Mouse (Mus musculus) layer of hippocampus, postnatal 36 days (tissue): Measurements from ENCODE around the gene Spats2. TPM values are rescaled to one million over a fixed set of nuclear protein-coding genes. Genes with fewer than 3 reads are reported as not detected.

Source experiments
- DNase-seq, 2 experiments: peaks; one replicate each; pipeline ENCODE4 v3.0.0; 2022
- total RNA-seq, 2 experiments: library from RNA; stranded (reverse); gene quantifications; 2 replicates each; pipeline ENCODE4 v1.2.3; 2021

The Spats2 gene
- total RNA-seq, 2 experiments from 2014 or later: 32.0 to 32.8 TPM

DNA sequence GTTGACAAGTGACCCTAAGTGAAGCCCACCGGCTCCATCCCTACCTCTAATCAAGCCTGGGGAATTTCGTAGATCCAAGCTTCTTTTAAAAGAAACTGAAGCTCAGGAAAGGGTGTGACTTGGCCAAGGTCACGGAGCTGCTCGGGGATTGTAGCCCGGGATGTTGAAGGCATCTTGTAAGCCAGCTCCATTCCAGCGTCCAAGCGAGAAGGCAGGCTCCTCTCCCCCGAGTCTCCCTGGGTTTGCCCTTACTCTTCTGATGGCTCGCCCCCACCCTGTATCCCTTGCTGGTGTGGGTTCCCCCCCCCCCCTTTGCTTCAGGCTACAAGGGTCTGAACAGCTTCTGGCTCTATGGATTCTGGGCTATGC is 27.2 kb upstream of the Spats2 start:
- DNase-seq: no peak

DNA sequence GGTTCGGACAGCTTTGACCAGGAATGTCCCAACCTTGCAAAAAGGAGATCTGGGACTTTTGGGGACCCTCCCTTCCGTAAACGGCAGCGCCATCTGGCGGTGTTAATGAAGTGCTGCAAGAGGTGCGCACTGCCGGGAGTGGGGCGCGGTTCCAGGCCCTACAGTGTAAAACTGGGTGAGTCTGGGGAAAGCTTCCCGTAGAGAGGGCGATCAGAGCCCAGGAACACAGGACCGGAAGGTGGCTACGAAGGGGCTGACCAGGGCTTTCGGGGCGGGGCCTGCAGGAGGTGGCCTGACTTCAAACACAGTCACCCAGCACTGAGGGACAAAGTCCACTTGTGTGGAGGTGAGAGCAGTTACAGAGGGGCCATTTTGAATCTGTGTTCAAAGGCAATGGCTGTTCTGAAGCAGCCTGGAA is 26.6 kb upstream of the Spats2 start:
- DNase-seq: peak in 1 of 2 experiments; percentile 22

DNA sequence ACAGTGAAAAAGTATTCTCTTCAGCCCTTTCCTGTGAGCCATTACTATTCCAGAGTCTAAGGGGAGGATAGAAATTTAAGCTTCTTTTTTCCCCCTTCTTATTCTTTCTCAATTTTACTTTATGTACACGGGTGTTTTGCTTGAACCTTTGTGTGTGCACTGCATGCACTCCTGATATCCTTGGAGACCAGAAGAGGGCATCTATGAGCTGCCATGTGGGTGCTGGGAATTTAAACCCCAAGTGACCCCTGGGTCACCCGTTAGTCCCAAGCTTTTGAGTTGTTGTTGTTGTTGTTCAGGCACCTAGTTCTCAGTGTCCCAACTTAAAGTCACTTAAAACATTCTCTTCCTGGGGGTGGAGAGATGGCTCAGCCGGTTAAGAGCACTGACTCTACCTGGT is 25.7 kb upstream of the Spats2 start:
- DNase-seq: no peak

DNA sequence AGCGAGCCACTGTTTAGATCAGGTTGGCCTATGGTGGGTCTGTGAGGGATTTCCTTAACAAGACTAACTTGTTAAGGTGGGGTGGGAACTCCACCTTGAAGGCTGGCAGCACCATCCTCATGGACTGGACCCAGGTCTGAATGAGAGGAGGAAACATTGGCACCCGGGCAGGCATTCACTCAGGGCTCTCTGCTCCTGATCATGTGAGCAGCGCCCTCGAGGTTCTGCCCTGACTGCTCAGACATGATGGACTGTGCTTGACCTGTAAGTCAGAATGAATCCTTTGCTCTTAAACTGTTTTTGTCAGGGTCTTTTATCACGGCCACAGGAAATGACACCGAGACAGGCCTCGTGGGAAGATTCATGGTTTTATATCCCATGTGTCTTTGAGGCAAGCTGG is 20.5 kb upstream of the Spats2 start:
- no peak for DNase-seq

DNA sequence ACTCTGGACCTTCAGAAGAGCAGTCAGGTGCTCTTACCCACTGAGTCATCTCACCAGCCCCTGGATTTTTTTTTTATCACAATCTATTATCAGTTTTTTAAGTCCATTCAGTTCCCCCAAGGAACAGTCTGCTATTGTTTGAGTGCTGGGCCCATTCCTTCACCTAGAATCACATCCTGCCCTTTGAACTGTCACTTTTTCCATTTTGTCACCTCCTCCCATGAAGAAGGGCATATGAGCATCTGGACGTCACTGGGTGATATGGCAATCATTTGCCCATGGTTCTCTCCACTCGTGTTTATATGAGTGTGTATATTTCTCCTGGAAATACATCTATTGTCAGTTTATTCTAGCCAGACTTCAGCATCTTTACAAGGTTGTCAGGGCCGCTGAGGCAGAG is 17.9 kb upstream of the Spats2 start:
- no peak for DNase-seq

DNA sequence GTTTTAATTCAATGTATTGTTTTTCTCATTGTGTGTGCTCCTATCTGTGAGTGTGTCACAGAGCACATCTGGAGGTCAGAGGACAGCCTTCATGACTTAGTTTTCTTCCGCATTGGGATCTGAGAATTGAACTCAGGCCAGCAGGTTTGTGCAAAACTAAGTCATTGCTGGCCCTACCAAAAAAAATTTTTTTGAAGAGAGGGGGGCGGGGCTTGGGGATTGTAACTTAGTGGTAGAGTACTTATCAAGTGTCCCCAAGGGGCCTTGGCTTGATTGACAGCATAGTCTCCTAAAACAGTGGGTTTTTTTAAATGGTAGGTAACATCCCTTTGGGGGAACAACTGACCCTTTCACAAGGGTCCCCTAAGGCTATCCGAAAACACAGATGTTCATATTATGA is 14.6 kb upstream of the Spats2 start:
- DNase-seq: no peak

DNA sequence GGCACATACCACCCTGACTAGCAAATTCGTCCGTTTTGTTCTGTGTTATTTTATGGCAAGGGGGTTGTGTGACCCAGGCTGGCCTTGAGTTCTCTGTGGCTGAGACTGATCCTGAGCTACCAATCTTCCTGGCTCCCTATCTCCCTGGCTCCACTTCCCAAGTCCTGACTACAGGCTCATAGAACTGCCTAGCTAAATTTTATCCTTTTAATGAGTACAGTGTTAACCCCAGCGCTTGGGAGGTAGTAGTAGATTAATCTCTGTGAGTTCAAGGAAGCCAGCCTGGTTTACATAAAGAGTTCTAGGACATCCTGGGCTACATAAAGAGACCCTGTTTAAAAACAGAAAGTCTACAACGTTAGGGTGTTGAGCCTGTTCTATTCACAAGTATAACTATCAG is 13.9 kb upstream of the Spats2 start:
- no peak for DNase-seq

DNA sequence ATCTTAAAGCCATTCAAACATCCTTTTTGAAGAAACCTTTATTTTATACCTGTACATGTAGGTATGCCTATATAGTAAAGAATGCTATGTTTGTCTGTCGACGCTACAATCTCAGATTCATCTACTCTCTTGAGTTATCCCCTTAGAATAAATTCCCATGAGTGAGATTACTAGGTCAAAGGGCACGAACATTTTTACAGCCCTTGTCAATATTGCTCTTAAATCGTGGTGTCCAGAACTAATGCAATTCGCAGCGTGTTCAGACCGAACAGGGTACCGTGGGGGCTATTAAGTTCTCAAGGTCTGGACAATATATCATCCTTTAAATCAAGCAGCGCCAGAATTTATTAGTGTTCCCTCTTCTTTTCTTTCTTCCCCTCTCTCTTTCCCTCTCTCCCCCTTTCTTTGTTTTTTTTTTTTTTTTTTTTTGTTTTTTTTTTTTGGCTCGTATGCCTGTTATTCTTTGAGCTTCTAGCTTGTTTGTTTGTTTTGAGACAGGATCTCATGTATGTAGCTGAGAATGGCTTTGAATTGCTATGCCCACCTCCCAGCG is 12.8 kb upstream of the Spats2 start:
- DNase-seq: no peak

DNA sequence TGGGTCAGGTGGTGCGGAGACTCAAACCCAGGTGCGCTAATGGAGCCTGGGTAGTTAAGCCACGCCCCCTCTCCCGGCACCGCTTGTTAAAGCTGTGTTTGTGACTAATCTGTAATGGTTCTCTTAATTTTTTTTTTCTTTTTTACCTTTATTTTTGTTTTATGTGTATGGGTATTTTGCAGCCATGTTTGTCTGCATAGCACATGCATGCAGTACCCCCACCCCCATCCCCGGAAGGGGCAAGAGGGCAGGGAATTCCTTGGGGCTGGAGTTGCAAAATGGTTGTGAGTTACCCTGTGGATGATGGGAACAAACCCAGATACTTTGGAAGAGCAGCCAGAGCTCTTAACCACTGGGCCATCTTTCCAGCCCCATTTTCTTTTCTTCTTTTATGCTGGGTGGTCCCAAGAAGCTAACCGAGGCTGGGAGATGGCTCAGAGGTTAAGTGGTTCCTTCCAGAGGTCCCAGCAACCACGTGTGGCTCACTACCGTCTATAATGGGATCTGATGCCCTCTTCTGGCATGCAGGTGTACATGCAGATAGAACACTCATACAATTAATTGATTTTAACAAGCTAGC is 12.2 kb upstream of the Spats2 start:
- DNase-seq: no peak

DNA sequence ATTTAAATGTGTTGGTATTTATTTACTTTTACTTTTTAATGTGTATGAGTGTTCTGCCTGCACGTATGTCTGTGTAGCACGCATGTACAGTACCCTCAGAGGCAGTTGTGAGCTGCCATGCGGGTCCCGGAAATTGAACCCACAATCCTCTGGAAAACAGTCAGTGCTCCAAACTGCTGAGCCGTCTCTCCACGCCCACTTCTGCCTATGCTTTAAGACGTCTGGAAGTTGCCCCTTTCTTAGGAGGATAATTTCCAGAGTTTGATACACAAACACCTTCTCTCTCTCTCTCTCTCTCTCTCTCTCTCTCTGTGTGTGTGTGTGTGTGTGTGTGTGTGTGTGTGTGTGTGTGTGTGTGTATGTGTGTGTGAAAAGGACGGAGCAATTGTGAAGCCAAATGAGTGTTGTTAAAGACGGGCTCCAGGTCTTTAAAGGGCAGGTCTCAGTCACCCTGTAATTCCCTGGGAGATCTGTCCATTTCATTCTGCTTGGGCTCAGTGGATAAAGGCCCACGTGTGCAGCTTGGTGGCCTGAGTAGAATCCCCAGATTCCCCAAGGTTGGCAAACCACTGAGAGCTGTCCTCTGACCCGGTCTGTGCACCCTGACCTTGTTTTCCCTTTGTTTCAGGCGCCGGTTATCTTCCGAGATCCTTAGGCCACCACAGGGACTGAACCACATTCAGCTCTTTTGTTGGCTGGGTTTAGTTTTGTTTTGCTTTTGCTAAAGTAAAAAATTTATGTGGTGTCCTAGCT is 11.2 kb upstream of the Spats2 start:
- DNase-seq: no peak

DNA sequence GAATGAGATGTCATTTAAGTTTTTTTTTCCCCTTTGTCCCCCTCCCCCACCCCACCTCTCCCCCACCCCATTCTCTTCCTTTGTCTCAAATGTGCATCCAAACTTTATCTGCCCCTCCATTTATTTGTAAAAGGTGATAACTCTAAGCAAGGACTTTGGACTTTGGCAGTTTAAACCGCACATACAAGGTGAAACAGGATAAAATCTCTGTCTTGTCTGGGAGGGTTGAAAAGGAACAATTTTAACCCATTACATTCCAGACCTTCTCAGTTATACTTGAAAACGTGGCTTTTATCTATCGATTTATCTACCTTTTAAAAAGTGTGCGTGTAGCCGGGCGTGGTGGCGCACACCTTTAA is 10.7 kb upstream of the Spats2 start:
- no peak for DNase-seq

DNA sequence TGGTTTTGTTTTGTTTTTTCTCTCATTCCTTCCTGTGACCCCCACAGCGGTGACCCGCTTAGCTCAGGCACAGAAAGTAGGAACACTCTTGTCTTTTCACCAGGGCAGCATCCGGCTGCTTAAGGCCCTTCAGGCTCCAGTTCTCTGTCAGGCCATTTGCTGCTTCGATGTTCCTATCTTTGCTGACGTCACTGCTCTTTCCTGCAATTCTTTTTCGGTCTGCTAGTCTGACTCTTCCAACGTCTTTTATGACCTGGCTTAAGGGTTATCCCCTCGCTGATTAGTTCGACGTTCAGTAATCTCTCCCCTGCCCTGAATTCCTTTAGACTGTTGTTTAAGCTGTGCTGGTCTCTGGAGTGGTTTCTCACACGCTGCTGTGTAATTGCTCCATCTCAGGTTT is 9.2 kb upstream of the Spats2 start:
- DNase-seq: no peak

DNA sequence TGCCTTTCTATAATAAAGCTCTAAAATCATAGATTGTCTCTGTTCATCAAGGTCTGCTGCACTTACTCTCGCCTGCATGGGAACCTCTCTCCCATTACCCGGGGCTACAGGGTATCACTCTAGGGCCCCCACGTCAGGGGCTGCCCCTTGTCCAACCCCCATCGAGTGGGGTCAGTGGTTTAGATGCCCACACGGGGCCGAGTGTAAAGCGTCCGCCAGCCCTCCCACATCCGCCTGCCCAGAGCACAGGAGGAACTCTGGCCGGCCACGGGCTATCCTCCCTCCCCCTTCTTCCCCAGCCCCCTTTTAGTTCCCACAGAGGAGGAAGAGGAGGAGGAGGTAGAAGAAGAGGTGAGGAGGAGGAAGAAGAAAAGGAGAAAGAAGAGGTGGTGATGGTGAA is 4.9 kb upstream of the Spats2 start:
- no peak for DNase-seq

DNA sequence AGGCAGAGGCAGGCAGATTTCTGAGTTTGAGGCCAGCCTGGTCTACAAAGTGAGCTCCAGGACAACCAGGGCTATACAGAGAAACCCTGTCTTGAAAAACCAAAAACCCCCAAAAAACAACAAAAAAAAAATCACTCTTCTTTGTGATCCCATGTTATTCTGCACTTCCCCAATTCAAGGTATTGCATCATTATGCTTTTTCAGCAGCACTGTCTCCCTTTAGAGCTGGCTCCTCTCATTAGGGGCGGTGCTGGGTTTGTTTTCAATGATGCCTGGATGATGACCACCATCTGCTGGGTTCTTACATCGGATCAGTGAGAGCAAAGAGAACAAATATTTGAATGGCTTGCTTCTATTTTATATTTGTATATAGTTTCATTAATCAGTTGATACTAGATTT is 3.1 kb upstream of the Spats2 start:
- no peak for DNase-seq

DNA sequence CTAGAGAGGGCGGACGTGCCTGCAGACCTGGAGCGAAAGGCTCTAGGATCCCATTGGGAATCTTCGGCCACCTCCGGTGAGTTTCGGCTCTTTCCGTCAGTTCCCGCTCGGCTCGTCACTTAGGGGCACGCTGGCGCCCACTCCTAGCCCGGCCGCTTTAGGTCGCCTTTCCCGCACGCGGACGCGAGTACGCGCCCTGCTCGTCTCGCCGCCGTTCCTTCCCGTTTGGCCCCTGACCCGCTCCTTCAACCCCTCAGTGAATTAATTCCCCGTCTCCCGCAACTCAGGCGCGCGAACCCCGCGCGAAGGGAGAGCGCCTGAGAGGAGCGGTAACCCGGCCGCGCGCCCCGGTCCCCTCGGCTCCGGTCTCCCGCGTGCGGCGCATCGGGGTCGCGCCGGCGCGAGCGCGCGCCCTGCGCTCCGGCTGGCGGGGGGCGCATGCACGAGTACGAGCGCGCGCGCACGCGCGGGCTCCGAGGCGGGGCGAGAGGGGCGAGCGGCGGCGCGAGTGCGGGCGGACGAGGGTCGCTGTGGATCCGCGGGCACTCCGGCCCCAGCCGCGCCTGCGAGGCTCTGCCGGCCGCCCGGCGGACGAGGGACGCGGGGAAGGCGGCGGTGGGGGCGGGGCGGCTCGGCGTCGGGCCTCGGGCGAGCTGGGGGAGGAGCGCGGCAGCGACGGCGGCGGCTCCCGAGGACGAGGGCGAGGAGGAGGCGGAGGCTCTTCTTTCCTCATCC is 532 bp downstream of the Spats2 start:
- DNase-seq: peak; percentile 85

DNA sequence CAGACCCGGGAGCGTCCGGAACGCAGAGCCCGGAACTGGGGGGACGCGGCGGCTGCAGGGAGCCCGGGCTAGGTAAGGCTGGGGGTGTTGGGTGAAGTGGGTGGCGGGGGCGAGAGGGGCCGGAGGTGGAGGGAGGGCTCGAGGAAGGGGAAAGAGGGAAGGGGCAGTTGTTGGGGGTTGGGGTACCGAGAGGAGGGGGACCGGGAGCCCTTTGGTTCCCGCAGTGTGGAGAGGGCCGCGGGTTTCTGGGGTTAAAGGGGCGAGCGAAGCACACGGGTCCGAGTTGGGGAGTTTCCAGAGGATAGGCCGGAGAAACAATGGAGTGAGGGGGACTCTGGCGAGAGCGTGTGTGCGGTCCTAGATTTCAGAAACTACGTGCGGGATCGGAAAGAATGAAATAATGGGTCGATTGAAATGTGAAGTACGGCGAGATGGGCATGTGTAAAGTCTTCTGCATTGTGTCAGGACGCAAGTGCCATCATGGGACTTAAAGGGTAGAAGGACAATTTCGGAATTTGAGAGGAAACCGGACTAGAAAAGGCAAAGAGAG is 1.2 kb downstream of the Spats2 start:
- peak in 1 of 2 experiments; percentile 6 for DNase-seq

DNA sequence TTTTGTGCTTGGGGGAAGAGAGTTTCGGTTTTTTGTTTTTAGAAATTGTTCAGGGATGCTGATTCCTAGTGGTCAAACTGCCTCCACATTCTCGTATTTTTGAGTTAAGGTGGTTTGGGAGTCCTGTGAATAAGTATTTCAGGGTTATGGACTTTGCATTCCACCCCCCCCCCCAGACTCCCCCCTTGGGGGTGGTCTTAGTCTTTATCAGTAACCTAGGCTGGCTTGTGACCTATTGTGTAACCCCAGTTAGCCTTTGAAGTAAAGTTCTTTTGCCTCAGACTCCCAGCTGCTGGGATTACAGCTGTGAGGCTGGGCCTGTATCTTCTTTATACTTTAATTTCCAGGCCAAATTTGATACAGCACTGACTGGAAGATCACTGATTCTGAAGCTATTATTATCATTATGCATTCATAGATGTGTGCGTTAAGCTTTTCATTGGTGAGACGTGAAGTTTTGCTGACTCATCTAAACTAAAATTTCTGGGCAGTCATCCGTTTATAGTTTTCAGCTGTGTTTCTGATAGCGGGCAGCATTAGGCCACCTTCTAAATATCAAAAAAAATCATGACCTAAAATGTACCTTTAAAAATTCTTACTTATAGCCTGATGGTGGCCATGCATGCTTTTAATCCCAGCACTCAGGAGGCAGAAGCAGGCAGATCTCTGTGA is 2.3 kb downstream of the Spats2 start:
- DNase-seq: no peak

DNA sequence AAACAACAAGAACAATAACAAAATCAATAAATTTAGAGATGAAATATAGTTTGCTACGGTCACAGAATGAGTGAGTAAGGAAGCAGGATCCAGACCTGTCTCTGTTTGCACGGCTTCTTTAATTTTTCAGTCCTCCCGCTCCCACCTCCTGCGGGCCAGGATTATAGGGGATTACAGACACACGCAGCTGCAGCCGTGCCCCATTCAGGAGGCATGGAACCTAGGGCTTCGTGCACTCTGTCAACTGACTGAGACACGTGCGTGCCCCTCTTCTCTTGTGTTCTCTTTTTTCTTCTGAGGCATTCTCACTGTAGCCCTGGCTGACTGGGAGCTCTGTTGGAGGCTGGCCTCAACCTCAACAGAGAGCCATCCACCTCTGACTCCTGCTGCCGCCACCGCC is 3.7 kb downstream of the Spats2 start:
- DNase-seq: no peak

DNA sequence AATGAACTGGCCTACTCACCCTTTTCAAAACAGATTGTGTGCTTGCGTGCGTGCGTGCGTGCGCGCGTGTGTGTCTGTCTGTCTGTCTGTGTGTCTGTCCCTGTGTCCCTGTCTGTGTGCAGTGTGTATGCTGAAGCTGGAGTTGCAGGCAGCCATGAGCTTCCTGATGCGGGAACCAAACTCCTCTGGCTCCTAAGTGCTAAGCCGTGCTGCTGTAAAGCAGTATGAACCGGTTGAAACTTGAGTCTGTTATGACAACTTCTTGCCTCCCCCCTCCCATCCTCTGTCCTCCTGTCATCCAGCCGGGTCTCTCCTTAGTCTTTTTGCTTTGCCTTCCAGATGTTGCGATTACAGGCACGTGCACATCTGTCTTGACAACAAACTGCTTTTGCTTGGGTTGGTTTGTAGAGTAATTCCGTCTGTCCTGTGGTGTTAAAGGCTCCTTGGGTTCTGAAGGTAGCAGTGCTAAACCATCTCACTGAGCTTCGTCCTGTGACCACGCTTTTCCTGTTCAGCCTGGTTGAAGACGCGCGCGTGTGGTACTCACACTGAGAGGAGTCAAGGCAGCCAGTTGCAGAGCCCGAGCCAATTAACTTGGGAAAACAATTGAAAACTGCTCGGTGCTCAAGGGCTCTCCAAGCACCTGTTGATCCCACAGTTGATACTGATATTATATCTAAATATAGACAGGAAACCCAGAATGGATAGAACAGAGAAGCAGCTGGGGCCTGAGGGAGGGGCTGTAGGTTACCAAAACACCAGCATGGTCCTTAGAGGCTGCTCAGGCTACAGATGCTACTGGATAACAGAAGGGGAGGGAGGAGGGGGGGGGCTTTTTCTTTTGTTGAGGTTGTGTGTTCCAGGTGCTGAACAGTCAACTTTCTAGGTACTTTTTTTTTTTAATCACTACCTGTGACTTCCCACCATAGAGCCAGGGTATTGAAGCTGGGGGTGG is 4.5 kb downstream of the Spats2 start:
- no peak for DNase-seq

DNA sequence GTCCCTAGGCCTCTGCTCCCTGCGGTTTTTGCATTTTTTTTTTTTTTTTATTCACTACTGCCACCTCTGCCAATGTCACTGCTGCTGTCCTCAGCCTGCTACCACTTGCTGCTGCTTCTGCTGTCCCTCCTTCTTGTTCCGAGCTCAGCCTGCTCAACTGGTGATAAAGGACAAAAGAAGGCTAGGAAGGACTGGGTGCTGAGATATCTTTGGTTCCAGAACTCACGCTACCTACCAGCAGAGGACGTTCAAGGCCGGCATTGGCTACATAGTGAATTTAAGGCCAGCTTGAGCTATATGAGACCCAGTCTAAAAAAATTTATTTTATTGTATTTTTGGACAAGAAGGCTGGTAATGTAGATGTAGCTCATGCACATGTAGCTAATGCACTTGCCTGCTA is 12.7 kb downstream of the Spats2 start:
- DNase-seq: no peak

DNA sequence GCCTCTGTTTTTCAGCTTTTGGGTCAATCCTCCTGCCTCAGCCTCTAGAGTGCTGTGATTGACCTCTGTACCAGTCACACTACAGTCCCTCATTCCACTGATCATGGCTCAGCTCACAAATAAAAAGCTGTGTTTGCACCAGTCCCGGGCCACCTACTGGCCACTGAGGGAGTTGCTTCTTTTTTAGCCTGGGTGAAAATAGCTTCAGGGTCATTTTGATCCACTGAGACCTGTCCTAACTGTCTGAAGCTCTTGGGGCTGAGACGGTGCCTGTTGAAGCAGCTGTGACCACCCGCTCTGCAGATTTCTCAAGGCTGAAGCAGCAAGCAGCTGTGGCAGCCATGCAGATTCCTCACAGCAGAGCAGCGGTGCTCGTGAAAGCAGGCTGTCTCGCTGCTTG is 14.0 kb downstream of the Spats2 start:
- DNase-seq: no peak

DNA sequence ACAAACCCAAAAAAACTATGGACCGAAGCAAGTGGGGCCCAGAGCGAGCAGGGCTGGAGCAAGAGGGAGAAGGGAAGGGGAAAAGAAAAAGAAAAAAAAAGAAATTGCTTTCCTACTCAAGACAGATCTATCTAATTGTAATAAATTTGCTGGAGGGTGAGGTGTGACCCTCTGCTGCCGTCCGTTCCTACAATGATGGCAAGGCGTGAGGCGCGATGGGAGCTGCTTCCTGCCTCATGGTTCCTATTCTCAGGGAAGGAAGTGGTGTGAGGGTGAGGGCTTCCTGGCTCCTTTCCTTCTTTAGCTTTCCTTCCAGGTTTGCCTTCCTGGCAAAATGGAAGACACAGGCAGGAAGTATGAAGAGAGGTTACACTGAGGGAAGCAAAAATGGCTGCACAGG is 24.8 kb downstream of the Spats2 start:
- no peak for DNase-seq
